Mouse (Mus musculus): ENCODE results near the gene Gen1.

Gene Gen1

GRCm38 (mm10) chr12:11265382-11266281 is at the start of gene Gen1, which contains the start of gene Smc6:
Gen1 (minus strand) TSS chr12:11265801.
Smc6 (plus strand) TSS chr12:11265886.
- DNase-seq (ENCODE audit: low spot score), result peak; percentile 96

DNA sequence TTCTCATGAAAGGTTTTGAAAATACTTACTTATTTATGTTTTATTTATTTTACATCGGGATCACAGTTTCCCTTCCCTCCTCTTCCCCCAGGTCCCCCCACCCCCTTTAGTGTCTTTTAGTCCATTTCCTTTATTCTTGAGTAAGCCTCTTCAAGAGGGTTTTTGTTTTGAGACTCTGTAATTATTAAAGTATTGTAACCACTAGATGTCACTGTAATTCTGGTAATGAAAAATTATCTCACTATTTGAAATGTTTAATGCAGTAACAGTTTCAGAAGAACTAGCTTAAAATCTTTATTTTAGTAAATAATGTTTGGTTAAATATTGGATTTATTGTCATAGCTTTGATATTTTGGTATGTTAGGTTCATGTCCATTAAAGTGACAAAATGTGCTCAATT is 48.2 kb upstream of the Gen1 start:
- no peak for DNase-seq (ENCODE audit: low spot score)

GRCm38 (mm10) chr12:11311106-11311505 is 45.5 kb upstream of the Gen1 start:
- DNase-seq (ENCODE audit: low spot score), result no peak

GRCm38 (mm10) chr12:11306753-11307645 is 41.4 kb upstream of the Gen1 start:
- DNase-seq (ENCODE audit: low spot score), result no peak

- DNase-seq (ENCODE audit: low spot score), result no peak
Observed at GRCm38 (mm10) chr12:11300858-11301257, 35.3 kb upstream of the Gen1 start.

- DNase-seq (ENCODE audit: low spot score), result no peak
Observed at GRCm38 (mm10) chr12:11286382-11286781, 20.8 kb upstream of the Gen1 start.

GRCm38 (mm10) chr12:11281584-11281983 is 16.0 kb upstream of the Gen1 start:
- no peak for DNase-seq (ENCODE audit: low spot score)

- no peak for DNase-seq (ENCODE audit: low spot score)
Observed at GRCm38 (mm10) chr12:11279886-11280285, 14.3 kb upstream of the Gen1 start.

DNA sequence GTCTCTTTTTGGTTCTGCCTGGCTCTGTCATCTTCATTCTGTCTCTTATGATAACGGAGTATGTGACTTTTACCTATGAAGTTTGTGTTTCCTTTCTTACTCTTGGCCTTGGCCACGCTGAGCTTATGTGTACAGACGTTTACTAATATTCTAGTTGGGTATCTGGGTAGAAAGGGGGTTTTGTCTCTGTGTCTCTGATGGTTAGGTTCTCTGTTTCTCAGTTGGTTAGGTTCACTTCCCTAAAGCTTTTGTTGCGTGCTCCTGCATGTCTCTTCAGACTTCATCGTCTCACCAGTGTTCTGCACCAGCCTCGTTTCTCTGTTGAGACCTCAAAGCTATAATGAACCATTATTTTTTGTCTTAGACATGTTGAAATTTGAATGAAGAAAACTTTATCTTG is 11.6 kb upstream of the Gen1 start:
- DNase-seq (ENCODE audit: low spot score), result no peak

GRCm38 (mm10) chr12:11276632-11277031 is 11.0 kb upstream of the Gen1 start:
- no peak for DNase-seq (ENCODE audit: low spot score)

DNA sequence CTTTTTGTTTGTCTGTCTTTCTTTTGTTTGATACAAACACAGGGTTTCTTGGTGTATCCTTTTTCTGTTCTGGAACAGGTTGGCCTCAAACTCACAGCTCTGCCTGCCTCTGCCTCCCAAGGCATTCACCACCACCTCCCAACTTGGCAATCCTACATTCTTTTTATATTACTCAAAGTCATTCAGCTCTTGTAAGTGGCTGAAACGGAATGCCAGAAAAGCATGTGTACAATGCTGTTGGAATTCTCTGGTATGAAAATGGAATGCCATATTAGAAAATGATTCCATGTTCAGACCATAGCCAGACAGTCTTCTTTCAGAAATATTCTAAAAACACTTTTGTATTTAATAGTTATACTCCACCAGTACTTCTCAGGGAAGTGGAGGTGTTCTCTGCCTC is 7.6 kb upstream of the Gen1 start:
- DNase-seq (ENCODE audit: low spot score), result no peak

DNA sequence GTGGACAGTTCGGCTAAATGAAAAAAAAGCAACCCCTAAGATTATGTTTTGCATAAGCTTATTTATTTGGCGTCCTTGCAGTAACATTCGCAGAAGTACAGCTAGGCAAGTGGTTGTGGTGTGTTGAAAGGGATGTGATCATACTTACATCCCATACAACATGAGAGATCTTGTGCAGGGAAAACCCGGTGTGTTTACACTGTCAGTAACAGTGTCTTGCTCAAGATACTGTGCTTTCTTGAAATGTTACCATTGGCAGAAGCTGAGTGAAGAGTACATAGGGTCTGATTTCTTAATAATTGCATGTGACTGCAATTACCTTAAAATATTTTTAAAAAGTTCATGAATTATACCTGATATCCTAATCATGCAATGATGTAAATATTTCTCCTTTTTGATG is 7.0 kb upstream of the Gen1 start:
- DNase-seq (ENCODE audit: low spot score), result no peak

DNA sequence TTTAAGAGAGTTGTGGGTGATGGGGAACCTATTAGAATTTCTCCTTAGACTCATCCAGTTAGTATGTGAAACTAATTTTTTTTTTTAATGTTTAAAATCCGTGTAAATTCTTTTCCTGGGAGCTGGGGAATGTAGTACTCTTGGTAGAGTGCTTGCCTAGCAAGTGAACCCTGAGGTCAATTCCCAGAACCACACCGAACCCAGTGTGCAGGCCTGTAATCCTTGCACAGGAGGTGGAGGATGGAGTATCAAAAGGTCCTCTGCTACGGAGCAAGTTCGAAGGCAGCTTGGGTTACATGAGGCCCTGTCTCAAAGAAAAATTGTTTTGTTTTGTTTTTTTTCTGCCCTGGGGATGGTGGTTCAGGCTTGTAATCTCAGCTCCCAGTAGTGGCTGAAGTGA is 1.4 kb upstream of the Gen1 start:
- no peak for DNase-seq (ENCODE audit: low spot score)

GRCm38 (mm10) chr12:11266282-11266985 is 833 bp upstream of the Gen1 start:
- peak; percentile 20 for DNase-seq (ENCODE audit: low spot score)

DNA sequence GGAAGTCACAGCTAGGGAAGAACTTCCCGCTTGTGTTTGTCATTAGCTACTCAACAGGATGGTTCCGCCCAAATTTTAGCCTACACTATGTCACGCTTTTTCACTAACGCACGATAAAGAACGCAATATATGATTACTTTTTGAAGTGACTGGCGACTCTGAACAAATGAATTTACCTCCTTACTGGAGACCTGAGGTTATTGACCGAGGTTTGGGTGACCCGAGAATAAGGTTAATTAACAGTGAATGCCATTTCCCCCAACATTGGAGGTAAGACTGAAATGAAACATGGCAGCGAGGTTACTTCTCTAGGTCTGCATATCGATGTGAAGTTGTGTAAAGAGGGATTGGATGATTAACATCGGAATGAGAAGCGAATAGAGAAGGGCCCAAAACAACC is 706 bp downstream of the Gen1 start:
- no peak for DNase-seq (ENCODE audit: low spot score)

- DNase-seq (ENCODE audit: low spot score), result no peak
Observed at GRCm38 (mm10) chr12:11250322-11250721, 15.3 kb downstream of the Gen1 start.

- DNase-seq (ENCODE audit: low spot score), result no peak
Observed at GRCm38 (mm10) chr12:11247460-11247859, 18.1 kb downstream of the Gen1 start.

- DNase-seq (ENCODE audit: low spot score), result no peak
Observed at GRCm38 (mm10) chr12:11235996-11236395, 29.6 kb downstream of the Gen1 start.

GRCm38 (mm10) chr12:11230267-11230666 is 35.3 kb downstream of the Gen1 start:
- no peak for DNase-seq (ENCODE audit: low spot score)

DNA sequence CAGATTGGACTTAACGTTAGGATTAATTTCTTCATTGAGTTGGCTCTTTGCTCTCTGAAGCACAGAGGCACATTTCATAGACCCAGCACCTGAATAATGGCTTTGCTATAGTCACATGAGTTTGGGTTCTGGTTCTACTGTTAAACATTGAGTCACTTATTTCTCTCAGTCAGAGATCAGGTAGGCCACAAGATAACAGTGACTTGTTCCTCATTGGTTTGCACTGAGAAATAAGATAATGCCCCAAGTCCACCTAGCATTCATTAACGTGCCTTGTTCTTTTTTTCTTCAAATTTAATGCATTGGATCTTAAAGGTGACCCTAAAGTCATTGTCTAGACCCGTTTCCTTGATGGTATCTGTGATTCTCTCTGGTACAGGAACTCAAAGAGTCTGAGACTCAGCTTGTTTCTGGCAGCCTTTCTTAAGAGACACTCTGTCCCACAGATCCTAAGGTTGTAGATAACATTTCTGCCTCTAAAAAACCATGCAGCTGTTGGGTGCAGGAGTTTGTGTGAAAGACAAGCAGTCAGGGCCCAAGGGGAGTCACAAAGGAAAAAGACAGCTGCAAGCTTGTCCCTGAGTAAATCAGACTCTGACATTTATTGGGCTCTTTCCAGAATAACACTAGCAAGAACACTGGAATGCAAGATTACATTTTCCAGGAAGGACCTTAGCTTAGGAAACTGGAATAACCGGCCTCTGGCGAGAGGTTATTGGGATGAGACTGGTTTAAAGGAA is 38.9 kb downstream of the Gen1 start:
- DNase-seq (ENCODE audit: low spot score), result peak; percentile 19

GRCm38 (mm10) chr12:11226123-11226522 is 39.5 kb downstream of the Gen1 start:
- DNase-seq (ENCODE audit: low spot score), result no peak

GRCm38 (mm10) chr12:11224722-11225121 is 40.9 kb downstream of the Gen1 start:
- DNase-seq (ENCODE audit: low spot score), result no peak
